Mouse (Mus musculus): ENCODE data around the gene Ralbp1. TPM values are rescaled to one million over a fixed set of nuclear protein-coding genes. Genes with fewer than 3 reads are reported as not detected.

The Ralbp1 gene
- polyA plus RNA-seq, 1 experiment from 2014 or later: 47.8 TPM

DNA sequence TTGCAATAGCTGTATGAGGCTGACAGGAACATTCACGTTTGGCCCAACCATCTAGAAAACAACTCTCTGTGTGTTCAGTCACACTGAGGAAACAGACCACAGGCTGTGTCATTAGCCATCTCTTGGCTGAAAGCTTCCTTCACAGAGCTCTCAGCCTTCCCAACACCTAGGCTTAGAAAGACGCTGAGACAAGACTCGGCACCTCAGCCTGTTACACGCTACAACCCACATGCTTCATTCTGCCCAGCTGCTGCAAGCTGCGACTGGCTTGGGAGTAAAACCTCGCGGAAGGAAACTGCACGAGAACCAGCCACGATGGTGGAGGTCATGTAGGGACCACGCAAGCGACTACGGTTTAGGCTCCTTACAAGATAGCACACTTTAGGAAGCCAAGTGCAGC is 21.8 kb downstream of the Ralbp1 start:
- DNase-seq (ENCODE audit: low spot score) (no peak), ATAC-seq (replicated peaks; ENCODE audit: insufficient number of reproducible peaks, low FRiP score, low TSS enrichment, low read depth) (no peak)
- Histone ChIP-seq H3K27me3 (ENCODE audit: control insufficient read depth, insufficient read depth, low read length) (no peaks in the 10 kb centered on the region), H3K4me2 (ENCODE audit: low read depth, low read length) (no peak overlapping the region), H3K9ac (replicated peaks; ENCODE audit: low read length) (no peak overlapping the region), H3K9me3 (replicated peaks; ENCODE audit: control insufficient read depth, low read length) (no peaks in the 10 kb centered on the region), H3K4me3 (ENCODE audit: low read depth, low read length) (no peak overlapping the region), H3K27ac (replicated peaks; ENCODE audit: low read depth, low read length) (no peak overlapping the region), H3K4me1 (ENCODE audit: control insufficient read depth, insufficient read depth, low read length) (no peaks in the 10 kb centered on the region), H3K36me3 (replicated peaks; ENCODE audit: control insufficient read depth, insufficient read depth, low read depth, low read length) (no peaks in the 10 kb centered on the region)
- WGBS: 95% methylated on average over 12 of the region's 12 CpGs

DNA sequence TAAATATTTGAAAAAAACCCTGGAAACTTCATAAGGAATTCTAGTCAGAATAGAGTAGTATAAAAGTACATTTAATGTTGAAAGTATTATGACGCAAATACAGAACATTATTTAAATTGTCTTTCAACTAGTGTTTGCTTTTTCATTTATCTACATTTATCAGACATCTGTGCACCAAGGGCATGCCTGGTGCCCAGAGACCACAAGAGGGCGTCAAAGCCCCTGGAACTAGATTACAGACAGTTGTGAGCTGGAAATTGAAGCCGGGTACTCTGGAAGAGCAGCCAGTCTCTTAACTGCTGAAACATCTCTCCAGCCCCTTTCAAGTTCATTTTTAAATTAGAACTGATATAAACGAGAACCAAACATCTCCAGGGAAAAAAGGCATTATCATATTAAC is 23.0 kb downstream of the Ralbp1 start:
- no peak for ATAC-seq (replicated peaks; ENCODE audit: insufficient number of reproducible peaks, low FRiP score, low TSS enrichment, low read depth)
- whole genome bisulfite sequencing: 52% methylated on average over 4 of the region's 4 CpGs
- no peak overlapping the region for H3K4me2 ChIP-seq (ENCODE audit: low read depth, low read length)
- H3K4me3 ChIP-seq (ENCODE audit: low read depth, low read length): no peak overlapping the region
- H3K36me3 ChIP-seq (replicated peaks; ENCODE audit: control insufficient read depth, insufficient read depth, low read depth, low read length): no peaks in the 10 kb centered on the region
- no peaks in the 10 kb centered on the region for H3K27me3 ChIP-seq (ENCODE audit: control insufficient read depth, insufficient read depth, low read length)
- no peak overlapping the region for H3K27ac ChIP-seq (replicated peaks; ENCODE audit: low read depth, low read length)
- peak; percentile 65 for DNase-seq (ENCODE audit: low spot score)
- no peaks in the 10 kb centered on the region for H3K9me3 ChIP-seq (replicated peaks; ENCODE audit: control insufficient read depth, low read length)
- H3K4me1 ChIP-seq (ENCODE audit: control insufficient read depth, insufficient read depth, low read length): no peaks in the 10 kb centered on the region
- no peak overlapping the region for H3K9ac ChIP-seq (replicated peaks; ENCODE audit: low read length)

DNA sequence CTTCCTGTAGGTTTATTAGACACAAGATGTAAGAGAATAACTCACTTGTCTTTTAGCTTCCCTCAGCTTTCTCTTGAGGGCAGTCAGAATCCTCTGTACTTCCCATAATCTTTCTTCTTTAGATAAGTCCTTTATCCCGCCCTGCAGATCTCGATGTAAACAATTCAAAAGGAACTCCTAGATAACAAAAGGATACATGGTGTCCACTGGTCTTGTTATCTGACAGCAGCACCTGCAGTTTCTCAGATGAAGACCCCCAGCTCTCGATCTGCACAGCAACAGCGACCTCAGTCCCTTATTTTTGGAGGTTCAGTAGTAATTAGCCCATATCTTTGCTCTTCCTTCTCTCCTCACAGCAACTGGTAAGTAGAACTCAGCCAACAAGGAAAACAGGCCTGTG is 28.0 kb downstream of the Ralbp1 start:
- H3K36me3 ChIP-seq (replicated peaks; ENCODE audit: control insufficient read depth, insufficient read depth, low read depth, low read length): no peaks in the 10 kb centered on the region; the same call in 1 of the 2 replicates
- no peaks in the 10 kb centered on the region for H3K4me1 ChIP-seq (ENCODE audit: control insufficient read depth, insufficient read depth, low read length)
- no peak overlapping the region for H3K4me3 ChIP-seq (ENCODE audit: low read depth, low read length)
- DNase-seq (ENCODE audit: low spot score): no peak
- no peak overlapping the region for H3K9ac ChIP-seq (replicated peaks; ENCODE audit: low read length)
- H3K27me3 ChIP-seq (ENCODE audit: control insufficient read depth, insufficient read depth, low read length): no peaks in the 10 kb centered on the region
- no peaks in the 10 kb centered on the region for H3K9me3 ChIP-seq (replicated peaks; ENCODE audit: control insufficient read depth, low read length)
- no peak for ATAC-seq (replicated peaks; ENCODE audit: insufficient number of reproducible peaks, low FRiP score, low TSS enrichment, low read depth)
- no peak overlapping the region for H3K4me2 ChIP-seq (ENCODE audit: low read depth, low read length)
- WGBS: 90% methylated on average over 4 of the region's 4 CpGs
- no peak overlapping the region for H3K27ac ChIP-seq (replicated peaks; ENCODE audit: low read depth, low read length)

DNA sequence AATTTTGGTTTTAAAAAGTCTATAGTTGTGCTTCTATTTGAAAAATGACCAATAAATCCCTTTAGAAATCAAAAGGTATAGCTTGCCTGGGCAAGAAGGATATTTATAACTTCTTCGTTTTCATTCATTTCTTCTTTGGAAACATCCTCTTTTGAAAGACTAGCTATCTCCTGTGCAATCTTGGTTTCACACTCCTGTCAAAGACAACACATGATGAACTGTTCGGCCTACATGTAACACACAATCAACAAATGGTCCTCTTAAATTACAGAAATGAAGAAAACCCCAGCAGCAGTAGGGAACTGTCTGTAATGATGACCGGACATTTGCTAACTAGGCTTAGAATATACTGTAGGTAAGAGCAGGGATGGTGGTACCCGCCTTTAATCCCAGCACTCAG is 31.6 kb downstream of the Ralbp1 start:
- Histone ChIP-seq H3K36me3 (replicated peaks; ENCODE audit: control insufficient read depth, insufficient read depth, low read depth, low read length) (no peaks in the 10 kb centered on the region; the same call in none of the 2 replicates), H3K27ac (replicated peaks; ENCODE audit: low read depth, low read length) (no peak overlapping the region), H3K4me1 (ENCODE audit: control insufficient read depth, insufficient read depth, low read length) (no peaks in the 10 kb centered on the region), H3K4me2 (ENCODE audit: low read depth, low read length) (no peak overlapping the region), H3K9ac (replicated peaks; ENCODE audit: low read length) (no peak overlapping the region), H3K27me3 (ENCODE audit: control insufficient read depth, insufficient read depth, low read length) (no peaks in the 10 kb centered on the region), H3K9me3 (replicated peaks; ENCODE audit: control insufficient read depth, low read length) (no peaks in the 10 kb centered on the region), H3K4me3 (ENCODE audit: low read depth, low read length) (no peak overlapping the region)
- ATAC-seq (replicated peaks; ENCODE audit: insufficient number of reproducible peaks, low FRiP score, low TSS enrichment, low read depth) (no peak), DNase-seq (ENCODE audit: low spot score) (no peak)
- 86% methylated on average over 4 of the region's 4 CpGs for WGBS

DNA sequence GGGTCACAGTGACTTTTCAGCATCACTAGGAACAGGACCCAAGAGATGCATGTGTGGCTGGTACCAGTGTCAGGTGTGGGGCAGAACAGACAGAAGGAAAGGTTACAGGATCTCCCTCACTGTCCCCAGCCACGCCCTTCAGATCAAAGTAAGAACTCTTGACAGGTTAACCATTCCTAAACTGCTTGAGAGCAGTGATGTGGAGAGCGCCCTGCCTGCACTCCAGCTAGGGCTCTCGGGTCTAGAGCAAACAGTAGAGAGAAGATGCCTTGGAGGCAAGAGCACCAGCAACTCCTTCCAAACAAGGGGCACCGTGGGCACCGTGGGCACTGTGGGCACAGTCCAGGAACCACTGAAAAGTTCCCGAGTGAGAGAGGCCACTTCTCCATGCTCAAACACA is 32.3 kb downstream of the Ralbp1 start:
- DNase-seq (ENCODE audit: low spot score): no peak
- H3K36me3 ChIP-seq (replicated peaks; ENCODE audit: control insufficient read depth, insufficient read depth, low read depth, low read length): no peaks in the 10 kb centered on the region; the same call in none of the 2 replicates

DNA sequence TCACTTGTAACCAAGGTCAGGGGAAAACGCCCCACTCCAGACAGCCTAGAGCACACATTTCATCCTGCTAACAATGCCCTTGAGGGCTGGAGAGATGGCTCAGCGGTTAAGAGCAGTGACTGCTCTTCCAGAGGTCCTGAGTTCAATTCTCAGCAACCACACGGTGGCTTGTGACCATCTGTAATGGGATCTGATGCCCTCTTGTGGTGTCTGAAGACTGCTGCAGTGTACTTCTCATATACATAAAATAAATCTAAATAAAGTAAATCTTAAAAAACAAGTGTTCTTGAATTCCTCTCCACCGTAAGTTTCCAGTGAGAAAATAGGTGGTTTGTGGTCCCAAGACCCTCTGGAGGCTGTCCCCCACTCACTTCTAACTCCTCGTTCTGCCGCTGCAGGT is 33.8 kb downstream of the Ralbp1 start:
- Histone ChIP-seq H3K4me1 (ENCODE audit: control insufficient read depth, insufficient read depth, low read length) (no peaks in the 10 kb centered on the region), H3K36me3 (replicated peaks; ENCODE audit: control insufficient read depth, insufficient read depth, low read depth, low read length) (no peaks in the 10 kb centered on the region; the same call in none of the 2 replicates), H3K9ac (replicated peaks; ENCODE audit: low read length) (no peak overlapping the region), H3K4me3 (ENCODE audit: low read depth, low read length) (no peak overlapping the region), H3K9me3 (replicated peaks; ENCODE audit: control insufficient read depth, low read length) (no peaks in the 10 kb centered on the region), H3K27me3 (ENCODE audit: control insufficient read depth, insufficient read depth, low read length) (no peaks in the 10 kb centered on the region), H3K4me2 (ENCODE audit: low read depth, low read length) (no peak overlapping the region), H3K27ac (replicated peaks; ENCODE audit: low read depth, low read length) (no peak overlapping the region)
- 87% methylated on average over 6 of the region's 6 CpGs for WGBS
- no peak for ATAC-seq (replicated peaks; ENCODE audit: insufficient number of reproducible peaks, low FRiP score, low TSS enrichment, low read depth)
- no peak for DNase-seq (ENCODE audit: low spot score)

More for the DNA sequence above, 32.3 kb downstream of the Ralbp1 start:
- H3K9me3 ChIP-seq (replicated peaks; ENCODE audit: control insufficient read depth, low read length): no peaks in the 10 kb centered on the region
- WGBS: 85% methylated on average over 6 of the region's 6 CpGs
- H3K27me3 ChIP-seq (ENCODE audit: control insufficient read depth, insufficient read depth, low read length): no peaks in the 10 kb centered on the region
- H3K4me3 ChIP-seq (ENCODE audit: low read depth, low read length): no peak overlapping the region
- no peaks in the 10 kb centered on the region for H3K4me1 ChIP-seq (ENCODE audit: control insufficient read depth, insufficient read depth, low read length)
- H3K27ac ChIP-seq (replicated peaks; ENCODE audit: low read depth, low read length): no peak overlapping the region
- H3K9ac ChIP-seq (replicated peaks; ENCODE audit: low read length): no peak overlapping the region
- no peak for ATAC-seq (replicated peaks; ENCODE audit: insufficient number of reproducible peaks, low FRiP score, low TSS enrichment, low read depth)
- no peak overlapping the region for H3K4me2 ChIP-seq (ENCODE audit: low read depth, low read length)

DNA sequence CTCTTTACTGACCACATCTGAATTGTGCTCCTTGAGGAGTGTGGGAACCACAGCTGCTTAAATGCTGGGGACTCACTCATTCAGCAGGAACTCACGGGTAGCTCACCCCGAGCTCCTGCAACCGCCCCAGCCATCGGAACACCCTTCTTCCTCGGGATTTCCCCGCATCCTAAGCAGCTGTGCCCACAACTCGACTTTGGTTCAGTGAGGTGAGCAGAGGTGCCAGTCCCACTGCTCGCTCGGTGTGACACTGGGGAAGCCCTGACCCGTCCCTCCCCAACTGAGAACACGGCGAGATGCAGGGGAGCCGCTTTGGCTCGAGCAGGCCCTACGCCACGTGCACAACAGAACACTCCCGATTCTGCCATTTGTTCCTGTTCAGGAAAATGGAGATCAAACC is 35.1 kb downstream of the Ralbp1 start:
- DNase-seq (ENCODE audit: low spot score): no peak
- H3K4me3 ChIP-seq (ENCODE audit: low read depth, low read length): no peak overlapping the region
- no peaks in the 10 kb centered on the region for H3K4me1 ChIP-seq (ENCODE audit: control insufficient read depth, insufficient read depth, low read length)
- H3K9me3 ChIP-seq (replicated peaks; ENCODE audit: control insufficient read depth, low read length): no peaks in the 10 kb centered on the region
- no peak overlapping the region for H3K9ac ChIP-seq (replicated peaks; ENCODE audit: low read length)
- H3K36me3 ChIP-seq (replicated peaks; ENCODE audit: control insufficient read depth, insufficient read depth, low read depth, low read length): no peaks in the 10 kb centered on the region; the same call in none of the 2 replicates
- no peaks in the 10 kb centered on the region for H3K27me3 ChIP-seq (ENCODE audit: control insufficient read depth, insufficient read depth, low read length)
- no peak overlapping the region for H3K27ac ChIP-seq (replicated peaks; ENCODE audit: low read depth, low read length)
- H3K4me2 ChIP-seq (ENCODE audit: low read depth, low read length): no peak overlapping the region
- whole genome bisulfite sequencing: 88% methylated on average over 17 of the region's 17 CpGs
- no peak for ATAC-seq (replicated peaks; ENCODE audit: insufficient number of reproducible peaks, low FRiP score, low TSS enrichment, low read depth)

DNA sequence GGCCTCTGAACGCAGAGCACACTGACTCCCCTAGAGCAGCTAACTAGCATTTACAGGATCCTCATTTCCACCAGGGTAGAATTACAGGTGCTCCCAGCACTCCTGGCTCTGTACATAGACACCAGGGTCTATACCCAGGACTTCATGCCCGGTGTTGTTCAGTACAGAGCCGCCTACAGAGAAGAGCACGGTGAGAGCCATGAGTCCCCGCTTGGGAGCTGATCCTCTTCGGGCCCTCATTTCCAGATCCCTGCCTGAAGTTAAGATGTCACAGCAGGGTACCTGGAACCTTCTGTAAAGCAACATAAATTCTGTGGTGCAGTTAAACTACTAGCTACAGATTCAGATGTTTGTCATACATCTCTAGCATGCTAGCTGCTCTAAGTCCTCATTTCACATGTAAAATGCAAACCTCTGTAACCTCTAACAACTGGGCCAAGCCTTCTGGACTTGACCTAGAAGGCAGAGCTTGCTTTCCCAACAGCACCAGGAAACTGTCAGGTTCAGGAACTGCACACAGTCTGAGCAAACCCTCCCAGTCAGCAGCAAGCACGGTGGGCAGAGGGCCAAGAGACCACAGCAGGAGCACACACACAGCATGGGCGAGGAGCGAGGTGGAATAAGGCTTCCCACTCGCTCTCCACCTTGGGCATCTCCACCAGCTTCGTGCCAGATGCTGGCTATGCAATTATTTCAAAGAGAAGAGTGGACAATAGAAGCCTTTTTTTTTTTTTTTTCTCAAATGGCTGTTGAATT is 37.7 kb downstream of the Ralbp1 start:
- WGBS: 86% methylated on average over 11 of the region's 11 CpGs
- H3K9me3 ChIP-seq (replicated peaks; ENCODE audit: control insufficient read depth, low read length): no peaks in the 10 kb centered on the region
- no peak overlapping the region for H3K27ac ChIP-seq (replicated peaks; ENCODE audit: low read depth, low read length)
- no peak overlapping the region for H3K4me2 ChIP-seq (ENCODE audit: low read depth, low read length)
- no peak for ATAC-seq (replicated peaks; ENCODE audit: insufficient number of reproducible peaks, low FRiP score, low TSS enrichment, low read depth)
- no peak overlapping the region for H3K9ac ChIP-seq (replicated peaks; ENCODE audit: low read length)
- no peak for DNase-seq (ENCODE audit: low spot score)
- no peaks in the 10 kb centered on the region; the same call in 1 of the 2 replicates for H3K36me3 ChIP-seq (replicated peaks; ENCODE audit: control insufficient read depth, insufficient read depth, low read depth, low read length)
- no peaks in the 10 kb centered on the region for H3K4me1 ChIP-seq (ENCODE audit: control insufficient read depth, insufficient read depth, low read length)
- H3K4me3 ChIP-seq (ENCODE audit: low read depth, low read length): no peak overlapping the region
- no peaks in the 10 kb centered on the region for H3K27me3 ChIP-seq (ENCODE audit: control insufficient read depth, insufficient read depth, low read length)
